Mouse (Mus musculus): Measurements from ENCODE around the gene Rbm19. TPM values are rescaled to one million over a fixed set of nuclear protein-coding genes. Genes with fewer than 3 reads are reported as not detected.
"Not testable (repeated sequence)": the region's sequence is repeated elsewhere in the genome, so short reads cannot be mapped to it uniquely, and the experiment has no call there.

Rbm19 gene
- total RNA-seq (2022), result 10 to 100 TPM; 15.2 to 25.1 (median 16.6) TPM

DNA sequence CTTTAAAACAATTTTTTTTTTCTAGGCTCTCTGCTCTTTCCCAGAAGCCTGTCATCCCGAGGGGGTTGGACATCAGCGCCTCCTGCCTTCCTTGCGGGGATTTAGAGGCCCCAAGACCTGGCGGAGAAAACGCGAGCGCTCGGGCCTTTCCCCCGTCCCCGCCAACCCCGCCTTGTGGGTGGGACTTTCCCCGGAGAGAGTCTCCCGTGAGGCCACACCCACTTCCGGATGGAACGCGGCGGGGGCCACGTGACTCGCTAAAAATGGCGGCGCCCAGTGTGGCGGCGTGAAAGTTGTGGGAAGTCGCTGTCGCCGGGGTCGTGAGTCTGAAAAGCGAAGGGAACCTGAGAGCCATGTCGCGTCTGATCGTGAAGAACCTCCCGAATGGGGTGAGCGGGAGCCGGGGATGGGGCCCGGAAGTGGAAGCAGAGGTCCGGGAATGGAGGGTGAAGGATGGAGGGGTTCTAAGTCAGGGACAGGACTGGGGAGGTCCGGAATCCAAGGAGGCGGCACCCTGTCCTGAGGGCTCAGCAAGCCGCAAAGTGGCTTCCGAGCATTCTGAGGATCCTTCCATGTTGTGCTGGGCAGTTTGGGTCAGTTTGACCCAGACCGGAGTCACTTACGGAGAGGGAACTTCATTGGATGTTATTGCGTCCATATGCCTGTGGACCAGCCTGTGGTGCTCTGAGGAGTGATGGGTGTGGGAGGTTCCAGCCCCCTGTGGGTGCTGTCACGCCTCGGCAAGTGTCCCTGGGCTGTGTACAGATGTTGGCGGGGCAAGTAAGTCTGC is at the start of gene Rbm19:
TSS of gene Rbm19 (plus strand) at position 205 of the 790 bp plus-strand sequence.
- DNase-seq (ENCODE audit: low spot score in 2 of 2), result peak; percentile 83 to 86

DNA sequence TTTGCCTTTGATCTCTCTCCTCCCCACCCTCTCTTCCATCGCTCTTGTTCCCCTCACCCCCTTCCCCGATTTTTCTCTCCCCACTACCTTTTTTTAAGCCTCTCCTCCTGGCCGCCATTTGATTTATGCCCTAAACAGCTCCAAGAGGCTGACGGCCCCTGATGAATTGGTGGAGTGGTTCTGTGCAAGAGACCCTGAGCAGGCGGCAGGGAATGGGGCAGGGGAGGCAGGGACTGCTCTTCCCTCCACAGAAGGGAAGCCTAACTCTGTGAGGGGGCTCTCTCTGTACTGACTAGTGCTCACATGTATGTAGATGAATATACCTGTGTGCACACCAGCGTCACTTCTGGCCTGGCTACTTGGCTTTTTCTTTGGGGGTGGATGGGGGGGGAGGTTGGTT is 49.0 kb upstream of the Rbm19 start:
- no peak for DNase-seq (ENCODE audit: low spot score in 2 of 2)

DNA sequence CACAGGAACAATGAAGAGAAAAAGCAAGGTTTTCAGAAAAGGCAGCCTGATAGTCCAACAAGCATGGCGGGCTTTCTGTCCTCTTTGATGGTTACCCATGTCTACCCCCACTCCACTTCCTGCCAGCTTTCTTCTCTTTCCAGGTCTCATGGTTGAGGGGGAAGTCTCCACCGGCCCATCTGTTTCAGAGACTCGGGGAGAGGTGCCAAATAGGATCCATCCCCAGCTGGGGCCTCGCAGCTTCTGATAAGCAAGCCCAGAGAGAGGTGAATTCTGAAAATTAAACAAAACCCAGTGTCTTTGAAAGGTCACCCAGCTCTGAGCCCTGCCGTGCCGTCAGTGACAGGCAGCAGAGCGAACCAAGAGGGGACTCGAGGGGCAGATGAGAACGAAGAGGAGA is 42.2 kb upstream of the Rbm19 start:
- DNase-seq (ENCODE audit: low spot score in 2 of 2), result no peak

DNA sequence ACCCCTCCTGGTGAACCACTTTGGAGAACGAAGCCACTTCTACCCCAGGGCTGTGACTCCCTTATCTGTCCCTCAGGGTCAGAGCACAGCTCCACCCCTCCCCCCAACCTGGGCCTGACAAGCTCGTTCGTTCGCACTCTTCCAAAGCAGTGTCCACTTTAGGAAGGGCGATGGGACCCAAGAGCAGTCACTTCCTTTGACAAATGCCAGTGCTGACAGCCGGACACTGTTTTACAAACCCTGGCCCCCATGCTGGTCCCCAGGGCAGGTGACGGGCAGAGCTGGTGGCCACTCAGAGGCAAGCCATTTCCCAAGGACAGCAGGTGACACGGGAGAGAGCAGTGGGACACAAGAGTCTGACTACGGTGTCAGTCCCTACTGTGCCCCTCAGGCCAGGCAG is 36.2 kb upstream of the Rbm19 start:
- DNase-seq (ENCODE audit: low spot score in 2 of 2), result no peak

DNA sequence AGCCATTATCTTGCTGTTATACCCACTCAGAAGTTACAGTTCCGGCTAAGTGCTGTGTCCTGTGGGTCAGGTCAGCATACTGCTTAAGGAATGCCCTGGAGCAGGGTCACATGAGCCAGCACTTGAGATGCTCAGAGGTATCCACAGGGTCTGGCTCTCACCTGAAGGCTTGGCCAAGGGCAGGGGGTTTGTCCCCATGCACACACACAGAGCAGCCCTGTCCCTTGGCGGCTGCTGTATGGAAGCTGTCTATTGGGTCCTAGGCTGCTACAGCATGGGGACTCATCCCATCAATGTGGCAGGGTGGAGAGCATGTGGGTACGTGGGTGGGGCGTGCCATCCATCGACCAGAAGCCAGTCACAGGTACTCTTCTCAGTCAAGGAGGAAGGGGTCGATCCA is 35.8 kb upstream of the Rbm19 start:
- DNase-seq (ENCODE audit: low spot score in 2 of 2), result no peak

DNA sequence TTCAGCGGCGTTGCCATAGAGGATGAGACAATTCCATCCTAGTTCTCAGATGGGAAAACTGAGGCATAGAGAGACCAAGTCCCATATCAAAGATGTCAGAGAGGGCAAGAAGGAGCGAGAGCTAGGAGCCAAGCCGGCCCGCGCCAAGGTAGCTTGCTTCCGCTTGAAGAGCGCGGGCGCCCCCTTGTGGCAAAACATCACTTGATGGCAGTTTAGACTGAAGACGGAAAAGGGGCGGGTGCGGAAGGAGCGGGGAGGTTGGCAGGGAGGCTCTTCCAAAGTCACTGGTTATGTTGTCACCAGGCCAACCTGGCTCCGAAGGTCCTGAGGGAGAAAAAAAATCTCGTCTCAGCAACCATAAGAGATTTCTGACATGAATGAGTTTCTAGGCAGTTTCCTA is 27.7 kb upstream of the Rbm19 start:
- DNase-seq (ENCODE audit: low spot score in 2 of 2), result peak; percentile 68 to 76

DNA sequence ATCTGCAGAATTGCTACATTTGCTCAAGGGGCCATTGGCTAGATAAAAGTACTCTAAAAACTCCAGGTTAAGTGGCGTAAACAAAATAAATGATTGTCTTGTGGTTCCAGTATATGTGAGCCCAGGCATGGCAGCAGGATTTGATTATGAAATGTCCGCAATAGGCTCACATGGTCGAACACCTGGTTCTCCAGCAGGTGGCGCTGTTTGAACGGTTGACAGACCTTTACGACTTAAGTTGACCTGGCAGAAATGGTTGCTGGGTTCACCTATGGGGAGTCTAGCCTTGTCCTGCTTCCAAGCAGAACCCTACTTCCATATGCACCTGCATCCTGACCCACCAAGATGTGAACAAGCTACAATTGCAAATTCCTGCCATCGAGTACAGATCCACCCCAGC is 21.7 kb upstream of the Rbm19 start:
- DNase-seq (ENCODE audit: low spot score in 2 of 2), result no peak

DNA sequence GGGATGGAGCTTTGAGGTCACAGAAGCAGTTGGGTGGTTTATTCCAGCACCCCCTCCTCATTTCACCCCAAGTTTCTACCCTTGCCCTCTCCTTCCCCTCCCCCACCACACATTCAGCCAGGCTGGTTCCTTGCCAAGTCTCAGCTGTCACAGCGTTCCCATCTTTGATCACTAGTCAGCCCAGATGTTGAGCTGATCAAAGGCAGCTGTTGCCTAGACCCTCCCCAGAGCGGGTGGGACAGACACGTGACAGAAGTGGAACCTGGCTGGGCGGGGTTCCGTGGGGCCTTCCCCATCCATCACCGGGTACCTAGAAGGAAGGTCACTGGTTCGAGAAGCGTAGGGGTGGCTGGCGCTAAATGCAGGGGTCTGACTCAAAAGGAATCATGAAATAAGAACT is 19.2 kb upstream of the Rbm19 start:
- DNase-seq (ENCODE audit: low spot score in 2 of 2), result no peak

DNA sequence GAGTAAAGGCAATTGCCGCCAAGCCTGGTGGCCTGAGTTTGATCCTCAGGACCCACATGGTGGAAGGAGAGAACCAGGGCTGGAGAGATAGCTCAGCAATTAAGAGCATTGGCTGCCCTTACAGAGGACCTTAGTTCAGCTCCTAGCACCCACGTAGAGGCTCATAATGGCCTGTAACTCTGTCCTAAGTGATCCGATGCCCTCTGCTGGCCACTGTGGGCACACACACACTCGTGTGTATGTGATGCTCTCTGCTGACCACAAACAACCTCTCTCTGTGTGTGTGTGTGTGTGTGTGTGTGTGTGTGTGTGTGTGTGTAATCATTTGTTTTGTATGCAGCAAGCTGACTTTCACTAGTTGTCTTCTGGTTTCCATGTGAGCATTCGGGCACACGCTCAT is 15.5 kb upstream of the Rbm19 start:
- no peak for DNase-seq (ENCODE audit: low spot score in 2 of 2)

DNA sequence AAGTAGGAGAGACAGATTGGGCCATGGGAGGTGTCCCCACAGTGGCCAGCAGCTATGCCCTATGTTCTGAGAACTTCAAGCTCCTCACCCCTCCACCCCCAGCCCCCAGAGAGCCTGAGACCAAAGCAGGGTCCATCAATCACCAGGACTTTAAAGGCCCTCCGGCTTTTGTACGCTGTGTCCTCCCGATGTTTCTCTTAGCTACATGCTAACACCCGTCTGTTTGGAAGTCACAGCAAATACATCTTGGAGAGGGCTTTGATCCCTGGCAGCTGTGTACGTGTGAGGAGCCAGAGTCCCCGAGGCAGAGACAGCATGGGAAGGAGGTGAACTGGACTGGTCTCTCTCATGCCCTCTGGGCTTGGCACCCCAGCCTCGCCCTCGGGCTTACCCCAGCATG is 14.2 kb upstream of the Rbm19 start:
- no peak for DNase-seq (ENCODE audit: low spot score in 2 of 2)

DNA sequence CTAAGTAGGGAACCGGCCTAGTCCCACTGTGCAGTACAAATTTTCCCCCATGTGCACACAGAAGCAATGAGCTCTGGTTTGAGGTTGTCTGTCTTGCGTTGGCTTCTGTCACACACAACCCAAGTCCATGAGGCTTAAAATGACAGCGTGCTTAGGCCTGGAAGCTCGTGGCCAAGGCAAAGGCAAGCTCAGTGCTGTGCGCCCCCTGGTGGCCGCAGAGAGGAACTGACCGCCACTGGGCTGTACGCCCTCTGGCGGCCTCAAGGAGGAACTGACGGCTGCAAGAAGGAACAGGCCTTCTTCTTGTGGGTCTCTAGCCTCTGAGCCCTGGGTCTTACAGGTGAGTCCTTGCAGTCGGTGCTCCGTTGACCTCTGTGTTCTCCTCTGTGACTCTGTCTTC is 13.5 kb upstream of the Rbm19 start:
- DNase-seq (ENCODE audit: low spot score in 2 of 2), result no peak

DNA sequence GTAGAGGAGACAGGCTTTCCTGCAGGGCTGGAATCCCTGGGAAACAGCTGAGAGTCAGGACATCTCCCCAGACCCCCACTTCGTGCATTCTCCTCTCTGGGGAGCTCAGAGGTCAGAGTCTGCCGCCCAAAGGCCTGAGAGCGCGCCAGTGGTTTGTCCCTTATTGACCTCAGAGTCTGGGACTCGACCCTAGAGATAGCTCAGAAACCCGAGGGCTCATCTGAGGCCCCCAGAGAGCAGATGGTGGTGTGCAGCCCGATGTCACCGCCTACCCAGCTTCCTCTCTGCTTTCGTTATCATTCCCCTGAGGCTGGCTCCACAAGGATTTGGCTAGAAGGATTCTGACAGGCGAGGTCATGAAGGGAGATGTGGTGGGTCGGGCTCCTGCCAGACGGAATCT is 12.8 kb upstream of the Rbm19 start:
- no peak for DNase-seq (ENCODE audit: low spot score in 2 of 2)

DNA sequence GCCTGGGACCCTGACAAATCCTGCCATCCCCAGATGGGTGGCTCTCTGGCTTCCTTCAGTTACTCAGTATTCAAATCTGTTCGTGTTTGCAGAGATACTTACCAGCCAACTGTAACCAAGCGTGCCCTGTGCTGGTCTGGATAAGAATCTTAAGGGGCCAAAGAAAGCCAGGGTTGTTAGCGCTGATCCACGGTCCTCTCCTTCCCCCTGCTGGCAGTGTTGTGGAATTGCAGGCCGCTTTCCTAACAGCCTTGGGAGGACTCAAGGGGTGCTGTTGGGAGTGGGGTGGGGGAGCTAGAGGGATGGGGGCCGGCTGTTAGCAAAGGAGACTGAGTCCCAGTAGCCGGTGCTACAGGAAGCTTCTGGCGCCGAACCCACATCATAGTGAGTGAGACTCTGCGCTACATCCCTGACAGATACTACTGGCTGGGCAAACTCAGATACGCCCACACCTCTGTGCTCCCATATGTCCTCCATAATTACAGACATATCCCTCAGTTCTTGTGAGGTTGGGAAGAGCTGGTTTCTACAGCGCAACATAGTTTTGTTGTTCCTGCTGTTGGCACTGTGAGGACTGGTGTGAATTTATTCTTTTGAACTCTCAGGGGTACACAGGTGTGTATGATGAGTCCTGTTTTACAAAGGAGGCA is 9.7 kb upstream of the Rbm19 start:
- DNase-seq (ENCODE audit: low spot score in 2 of 2), result no peak

DNA sequence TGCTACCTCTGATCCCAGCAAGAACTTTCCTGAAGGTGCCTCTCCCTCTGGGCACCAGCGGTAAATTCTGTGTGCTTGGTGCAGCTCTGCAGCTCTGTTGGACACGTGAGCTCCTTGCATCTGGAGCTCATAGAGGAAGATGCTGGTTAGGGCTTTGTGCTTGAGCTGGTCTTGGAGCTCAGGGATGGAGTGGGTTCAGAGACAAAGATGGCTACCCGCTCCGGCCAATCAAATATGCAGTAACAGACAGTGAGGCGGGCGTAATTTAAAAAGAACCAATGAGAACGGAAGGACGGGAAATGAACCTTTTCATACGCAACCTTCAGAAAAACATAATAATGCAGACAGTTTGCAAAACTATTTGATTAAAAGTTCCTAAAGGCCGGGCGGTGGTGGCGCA is 1.9 kb upstream of the Rbm19 start:
- DNase-seq (ENCODE audit: low spot score in 2 of 2), result no peak

DNA sequence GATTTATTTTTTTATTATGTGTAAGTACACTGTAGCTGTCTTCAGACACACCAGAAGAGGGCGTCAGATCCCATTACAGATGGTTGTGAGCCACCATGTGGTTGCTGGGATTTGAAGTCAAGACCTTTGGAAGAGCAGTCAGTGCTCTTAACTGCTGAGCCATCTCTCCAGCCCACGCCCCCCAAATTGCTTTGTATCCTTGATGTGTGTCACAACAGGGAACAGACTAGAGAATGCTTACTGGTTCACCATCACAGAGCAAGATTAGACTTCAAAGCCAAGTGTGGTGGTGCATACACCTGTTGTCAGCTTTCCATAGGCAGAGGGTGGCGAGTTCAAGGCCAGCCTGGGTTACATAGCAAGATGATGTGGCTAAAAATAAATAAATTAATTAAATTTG is 896 bp downstream of the Rbm19 start:
- DNase-seq (ENCODE audit: low spot score in 2 of 2), result not testable (repeated sequence)

DNA sequence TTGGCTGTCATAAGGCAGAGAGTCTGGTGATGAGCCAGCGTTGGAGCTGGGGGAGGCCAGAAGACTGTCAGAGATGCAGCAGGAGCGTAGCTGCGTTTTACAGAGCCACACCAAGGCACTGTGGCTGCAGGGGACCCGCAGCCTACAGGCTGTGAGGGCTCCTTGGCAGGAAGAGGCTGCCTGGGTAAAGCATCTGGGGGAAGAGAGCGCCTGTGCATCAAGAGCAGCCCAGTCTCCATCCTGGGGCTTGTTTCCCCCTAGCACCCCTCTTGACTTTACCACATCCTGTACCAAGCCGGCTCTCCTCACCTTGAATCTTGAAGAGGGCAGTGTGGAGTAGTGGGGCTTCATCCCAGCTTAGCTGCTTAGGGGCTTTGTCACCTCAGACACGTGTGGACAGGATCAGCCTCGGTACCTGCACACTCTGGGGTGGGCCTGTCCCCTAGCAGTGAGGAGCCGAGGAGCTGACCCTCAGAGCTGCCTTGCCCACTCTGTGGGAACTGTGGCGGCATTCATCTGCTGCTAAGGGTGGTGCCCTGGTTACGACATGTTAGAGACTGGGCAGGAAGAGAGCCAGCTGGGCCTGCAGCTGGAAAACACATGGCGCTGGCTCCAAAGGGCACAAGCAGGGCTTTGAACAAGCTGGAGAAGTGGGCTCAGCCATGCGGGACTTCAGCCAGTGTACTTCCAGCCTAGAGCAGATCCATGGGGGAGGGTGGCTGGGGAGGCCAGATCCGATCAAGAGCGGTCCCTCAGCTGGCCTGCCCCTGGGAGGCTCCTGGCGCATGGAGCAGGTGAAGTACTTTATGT is 8.8 kb downstream of the Rbm19 start:
- DNase-seq (ENCODE audit: low spot score in 2 of 2), result no peak

DNA sequence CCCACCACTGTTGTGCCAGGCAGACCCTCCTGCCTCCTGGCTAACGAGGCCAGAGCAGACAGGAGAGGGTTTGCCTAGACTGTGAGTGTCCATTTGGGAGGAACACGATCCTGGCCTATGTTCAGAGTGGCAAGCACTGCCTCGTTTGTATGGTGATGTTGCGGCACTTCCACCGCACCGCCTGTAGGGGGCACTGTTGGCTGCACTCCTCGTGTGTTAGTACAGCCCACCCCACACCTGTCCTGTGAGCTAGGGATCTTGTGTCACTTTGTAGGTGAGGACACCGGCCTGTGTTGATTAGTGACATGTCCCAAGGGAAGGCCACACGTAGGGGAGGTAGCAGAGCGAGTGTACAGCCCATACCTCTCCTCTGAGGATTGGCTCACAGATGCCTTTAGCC is 11.4 kb downstream of the Rbm19 start:
- DNase-seq (ENCODE audit: low spot score in 2 of 2), result no peak

DNA sequence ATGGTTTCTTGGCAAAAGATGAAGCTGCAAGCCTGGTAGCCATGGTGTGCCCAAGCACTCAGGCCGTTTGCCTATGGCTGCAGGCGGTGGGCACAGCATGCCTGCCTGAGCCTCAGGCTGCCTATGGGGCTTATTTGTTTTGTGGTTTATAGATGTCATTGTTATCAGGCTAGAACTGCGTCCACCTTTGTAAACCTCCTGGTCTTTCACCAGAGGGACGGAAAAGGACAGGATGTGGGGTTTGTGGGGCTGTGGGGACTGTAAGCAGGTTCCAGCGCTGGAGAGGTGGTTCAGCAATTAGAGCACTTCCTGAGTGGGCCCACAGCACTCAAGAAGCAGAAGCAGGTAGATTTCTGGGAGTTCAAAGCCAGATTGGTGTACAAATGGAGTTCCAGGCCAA is 12.2 kb downstream of the Rbm19 start:
- DNase-seq (ENCODE audit: low spot score in 2 of 2), result no peak

DNA sequence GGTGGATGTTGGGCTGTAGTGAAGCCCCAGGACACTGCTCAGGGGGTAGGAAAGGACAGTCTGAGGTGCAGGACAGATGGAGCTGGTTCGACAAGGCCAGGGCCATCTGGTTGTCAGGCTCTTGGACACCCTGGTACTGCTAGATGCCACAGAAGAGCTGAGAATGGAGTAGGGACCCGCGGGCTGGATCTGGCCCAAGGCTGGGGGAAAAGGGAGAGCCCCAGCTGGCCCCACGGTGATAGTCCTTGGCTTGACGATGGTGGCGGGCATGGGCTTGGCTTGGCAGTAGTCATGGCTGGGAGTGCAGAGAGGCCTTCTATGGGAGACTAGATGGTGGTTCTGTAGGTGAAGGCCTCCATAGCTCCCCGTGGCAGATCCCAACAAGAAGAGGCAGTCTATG is 12.8 kb downstream of the Rbm19 start:
- DNase-seq (ENCODE audit: low spot score in 2 of 2), result no peak

DNA sequence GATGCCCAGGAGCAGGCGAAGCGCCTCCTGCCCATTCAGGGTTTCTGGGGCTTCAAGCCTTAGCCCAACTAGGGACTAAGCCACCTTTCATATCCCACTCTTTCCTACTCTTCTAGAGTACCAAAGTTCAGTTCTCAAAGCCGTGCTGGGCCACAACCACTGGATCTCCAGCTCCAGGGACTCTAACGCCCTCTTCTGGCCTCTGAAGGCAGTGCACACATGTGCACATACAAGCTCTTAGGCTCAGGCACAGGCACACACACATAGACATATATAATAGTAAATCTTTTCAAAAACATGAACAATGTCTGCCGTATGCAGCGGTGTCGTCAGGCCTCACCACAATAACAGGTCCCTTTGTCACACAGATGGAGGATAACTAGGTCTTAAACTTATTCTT is 13.5 kb downstream of the Rbm19 start:
- DNase-seq (ENCODE audit: low spot score in 2 of 2), result no peak

DNA sequence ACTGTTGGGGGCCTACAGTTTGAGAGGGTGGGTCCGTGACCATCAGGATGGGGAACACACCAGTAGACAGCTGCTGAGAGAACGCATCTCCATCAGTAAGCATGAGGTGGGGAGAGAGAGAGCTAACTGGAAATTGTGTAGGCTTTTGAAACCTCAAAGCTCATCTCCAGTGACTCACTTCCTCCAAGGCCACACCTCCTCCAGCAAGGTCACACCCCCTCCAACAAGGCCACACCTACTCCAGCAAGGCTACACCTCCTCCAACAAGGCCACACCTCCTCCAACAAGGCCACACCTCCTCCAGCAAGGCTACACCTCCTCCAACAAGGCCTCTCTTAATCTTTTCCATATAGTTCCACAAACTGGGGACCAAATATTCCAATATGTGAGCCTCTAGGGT is 13.9 kb downstream of the Rbm19 start:
- no peak for DNase-seq (ENCODE audit: low spot score in 2 of 2)

DNA sequence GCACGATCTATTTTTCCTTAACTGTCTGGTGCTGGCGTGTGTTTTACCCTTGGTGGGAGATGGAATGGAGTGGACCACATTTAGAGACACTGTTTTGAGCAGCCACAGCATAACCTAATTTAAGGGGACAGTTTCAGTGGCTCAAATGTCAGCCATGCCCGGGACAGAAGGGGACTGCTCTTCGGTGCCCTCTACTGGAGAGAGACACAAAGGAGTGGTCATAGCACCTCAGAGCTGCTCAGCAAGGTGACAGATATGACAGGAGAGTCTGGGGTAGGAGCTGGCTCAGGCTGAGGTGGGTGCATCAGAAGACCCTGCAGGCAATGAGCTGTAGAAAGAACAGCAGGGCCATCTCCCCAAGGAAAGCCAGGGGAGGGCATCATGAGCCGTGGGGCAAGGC is 15.3 kb downstream of the Rbm19 start:
- peak in 1 of 2 experiments; percentile 27 for DNase-seq (ENCODE audit: low spot score in 2 of 2)
